Mouse (Mus musculus): ENCODE results near the gene Tpgs1.

DNA sequence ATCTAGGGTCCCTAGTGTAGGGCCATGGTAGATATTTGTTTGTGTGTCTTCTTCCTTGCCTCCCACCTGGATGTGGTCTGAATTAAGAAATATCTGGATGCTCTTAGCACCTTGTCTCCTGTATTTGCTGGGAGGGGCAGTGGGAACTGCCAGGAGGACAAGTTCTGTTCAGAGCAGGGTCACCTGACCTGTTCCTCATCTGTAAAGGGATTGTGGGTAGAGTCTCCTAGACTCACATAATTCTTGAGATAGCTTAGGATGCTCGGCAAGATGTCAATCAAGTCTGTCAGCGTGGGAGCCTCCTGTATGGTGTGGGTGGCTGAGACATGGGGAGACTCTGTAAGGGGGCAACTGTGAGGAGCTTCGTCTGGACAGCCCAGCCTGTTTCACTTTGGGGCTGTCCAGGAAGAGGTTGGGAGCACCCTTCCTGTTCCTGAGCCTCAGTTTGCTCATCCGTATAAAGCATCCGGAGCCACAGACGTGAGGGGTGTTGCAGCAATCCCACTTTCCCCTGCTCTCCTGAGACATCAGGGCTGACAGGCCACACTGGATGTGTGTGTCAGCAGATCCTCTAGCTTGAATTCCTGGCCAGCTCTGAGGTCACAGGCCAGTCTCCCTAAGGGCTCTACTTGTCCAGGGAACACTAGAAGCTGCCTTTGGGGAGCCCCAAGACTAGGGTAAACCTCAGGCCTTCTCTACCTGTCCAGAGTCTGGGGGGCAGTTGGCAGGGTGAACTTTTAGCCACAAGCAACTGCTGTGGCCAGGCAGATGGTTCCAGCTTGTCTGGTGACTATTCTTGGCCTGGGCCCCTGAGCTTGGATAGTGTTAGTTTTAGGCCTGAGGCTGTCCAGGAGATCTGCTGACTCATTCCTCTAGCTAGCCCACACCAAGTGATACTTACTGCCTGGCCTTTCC is 14.8 kb downstream of the Tpgs1 start:
- no peak for TF ChIP-seq SMC3 (IDR thresholded peaks at IDR 0.05; ENCODE audit: low read depth, low read length)
- no peak for TF ChIP-seq GATA1 (IDR thresholded peaks at IDR 0.05; ENCODE audit: low read depth, low read length)
- no peak for TF ChIP-seq POLR2A (IDR thresholded peaks at IDR 0.05; ENCODE audit: control insufficient read depth in 1 of 2, insufficient read depth in 1 of 2, low read depth in 1 of 2, low read length in 2 of 2, poor library complexity in 1 of 2)
- no peak for TF ChIP-seq CTCF (IDR thresholded peaks at IDR 0.05 in 2 of 3, conservative IDR thresholded peaks at IDR 0.05 in 1 of 3; ENCODE audit: control insufficient read depth in 1 of 3, insufficient read depth in 1 of 3, low read depth in 2 of 3, low read length in 3 of 3, poor library complexity in 1 of 3, severe bottlenecking in 1 of 3)
- no peak for TF ChIP-seq RAD21 (IDR thresholded peaks at IDR 0.05; ENCODE audit: low read depth, low read length)
- TF ChIP-seq MXI1 (IDR thresholded peaks at IDR 0.05; ENCODE audit: low read depth, low read length), result no peak
- TF ChIP-seq MAX (IDR thresholded peaks at IDR 0.05; ENCODE audit: low read length), result no peak
- TF ChIP-seq MYB (IDR thresholded peaks at IDR 0.05; ENCODE audit: low read depth, low read length), result no peak
- no peak for TF ChIP-seq MYC (IDR thresholded peaks at IDR 0.05; ENCODE audit: low read depth, low read length)
- no peak for TF ChIP-seq CHD2 (IDR thresholded peaks at IDR 0.05; ENCODE audit: low read length)
- no peak for TF ChIP-seq SIN3A (IDR thresholded peaks at IDR 0.05; ENCODE audit: low read length)
- peak; percentile 49; the same call in 1 of the 2 replicates for TF ChIP-seq USF1 (IDR thresholded peaks at IDR 0.05; ENCODE audit: low read depth, low read length)
- TF ChIP-seq POLR2AphosphoS2 (IDR thresholded peaks at IDR 0.05; ENCODE audit: low read length), result no peak
- TF ChIP-seq JUND (IDR thresholded peaks at IDR 0.05; ENCODE audit: low read depth, low read length), result no peak
